Mouse (Mus musculus) bone marrow, adult 2 months (tissue): Measurements from ENCODE around the gene Rtn3. TPM values are rescaled to one million over a fixed set of nuclear protein-coding genes. Genes with fewer than 3 reads are reported as not detected.
"Not testable (repeated sequence)": the region's sequence is repeated elsewhere in the genome, so short reads cannot be mapped to it uniquely, and the experiment has no call there.

Experiments used
- H3K27ac ChIP-seq: fragments of 200-500 bp; 2 replicates; pipeline ENCODE4 v1.5.1; 2012; ENCODE audit warnings: low read depth, mild to moderate bottlenecking, control low read depth, inconsistent platforms, low read length; ENCODE audit not compliant: control insufficient read depth, poor library complexity, insufficient read depth
- H3K4me1 ChIP-seq: fragments of 200-500 bp; 2 replicates; pipeline ENCODE4 v1.6.1; 2011; ENCODE audit warnings: low read length; ENCODE audit not compliant: control insufficient read depth, insufficient read depth
- H3K4me3 ChIP-seq: fragments of 200-500 bp; replicated peaks from 2 replicates; pipeline ENCODE3; 2011; ENCODE audit warnings: mild to moderate bottlenecking, low read depth, low read length, control low read depth; ENCODE audit not compliant: control insufficient read depth
- CTCF ChIP-seq: fragments of 200-500 bp; IDR thresholded peaks from 2 replicates; pipeline ENCODE4 v1.5.1; 2011; ENCODE audit warnings: low read length, control low read depth; ENCODE audit not compliant: control insufficient read depth, insufficient read depth
- POLR2A ChIP-seq: fragments of 200-500 bp; IDR thresholded peaks from 2 replicates; pipeline ENCODE4 v1.6.1; 2011; ENCODE audit warnings: low read depth, mild to moderate bottlenecking, control low read depth, low read length, borderline replicate concordance; ENCODE audit not compliant: control insufficient read depth
- WGBS: fragments of 180-500 bp; shearing (Covaris S2); methylation state at CpG from one replicate; pipeline ENCODE4 v1.1.7; 2018; 5-methylcytosine and 5-hydroxymethylcytosine counted together
- polyA plus RNA-seq: library from polyadenylated mRNA; stranded (reverse); fragments of >200 nt; gene quantifications from 2 replicates; pipeline ENCODE4 v1.2.4, GENCODE M21; 2011; ENCODE audit warnings: low replicate concordance; ENCODE audit not compliant: missing spikeins, insufficient read depth, insufficient read length

The Rtn3 gene
- polyA plus RNA-seq, 1 experiment: 78.4 TPM

DNA sequence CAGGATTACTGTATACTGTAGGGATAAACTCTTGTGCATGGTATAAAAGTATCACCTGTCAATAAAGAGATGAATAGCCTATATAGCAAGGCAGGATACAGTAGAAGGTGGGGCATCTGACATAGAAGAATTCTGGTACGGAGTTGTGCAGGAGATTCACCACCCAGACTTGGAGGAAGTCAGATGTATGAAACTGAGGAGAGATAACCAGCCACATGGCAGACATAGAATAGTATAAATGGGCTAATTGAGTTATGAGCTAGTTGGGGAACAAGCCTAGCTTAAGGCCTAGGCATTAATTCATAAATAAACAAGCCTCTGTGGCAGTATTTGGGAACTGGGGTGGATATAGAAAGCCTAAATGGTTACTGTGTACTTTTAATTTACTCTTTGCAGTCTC, 33.4 kb upstream of the Rtn3 start:
- no peak overlapping the region for H3K27ac ChIP-seq
- no peak overlapping the region for H3K4me3 ChIP-seq
- WGBS: 76% methylated on average over 1 of the region's 1 CpGs
- no peaks in the 10 kb centered on the region; the same call in 1 of the 2 replicates for H3K4me1 ChIP-seq
- no peak for TF ChIP-seq POLR2A
- no peak for TF ChIP-seq CTCF

DNA sequence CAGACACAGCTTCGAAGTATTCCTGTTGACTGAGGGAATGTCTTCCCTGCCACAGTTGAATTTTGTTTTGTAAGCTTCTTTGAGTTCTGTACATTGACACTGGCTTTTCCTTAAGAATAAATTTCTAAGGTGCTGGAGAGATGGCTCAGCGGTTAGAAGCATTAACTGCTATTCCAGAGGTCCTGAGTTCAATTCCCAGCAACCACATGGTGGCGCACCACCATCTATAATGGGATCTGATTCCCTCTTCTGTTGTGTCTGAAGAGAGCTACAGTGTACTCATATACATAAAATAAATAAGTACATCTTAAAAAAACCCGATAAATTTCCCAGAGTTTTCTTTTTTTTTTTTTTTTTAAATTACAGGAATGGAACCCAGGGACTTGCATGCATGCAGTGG, 24.9 kb upstream of the Rtn3 start:
- WGBS: 92% methylated on average over 4 of the region's 4 CpGs
- Histone ChIP-seq H3K4me1 (no peaks in the 10 kb centered on the region), H3K27ac (no peak overlapping the region), H3K4me3 (no peak overlapping the region)
- TF ChIP-seq POLR2A: no peak
- no peak for TF ChIP-seq CTCF

DNA sequence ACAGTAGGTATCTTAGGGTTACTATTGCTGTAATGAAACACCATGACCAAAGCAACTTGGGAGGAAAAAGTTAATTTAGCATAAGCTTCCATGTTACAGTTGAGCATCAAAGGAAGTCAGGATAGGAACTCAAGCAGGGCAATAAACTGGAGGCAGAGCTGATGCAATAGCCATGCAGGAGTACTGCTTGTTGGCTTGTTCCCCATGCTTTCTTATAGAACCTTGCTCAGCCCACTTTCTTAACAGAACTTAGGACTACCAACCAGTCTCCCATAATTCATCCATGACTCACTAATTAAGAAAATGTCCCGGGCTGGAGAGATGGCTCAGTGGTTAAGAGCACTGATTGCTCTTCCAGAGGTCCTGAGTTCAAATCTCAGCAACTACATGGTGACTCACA, 23.2 kb upstream of the Rtn3 start:
- WGBS: 75% methylated on average over 1 of the region's 1 CpGs
- Histone ChIP-seq H3K4me1 (no peaks in the 10 kb centered on the region; the same call in 1 of the 2 replicates), H3K4me3 (no peak overlapping the region), H3K27ac (no peak overlapping the region)
- no peak for TF ChIP-seq POLR2A
- no peak for TF ChIP-seq CTCF

DNA sequence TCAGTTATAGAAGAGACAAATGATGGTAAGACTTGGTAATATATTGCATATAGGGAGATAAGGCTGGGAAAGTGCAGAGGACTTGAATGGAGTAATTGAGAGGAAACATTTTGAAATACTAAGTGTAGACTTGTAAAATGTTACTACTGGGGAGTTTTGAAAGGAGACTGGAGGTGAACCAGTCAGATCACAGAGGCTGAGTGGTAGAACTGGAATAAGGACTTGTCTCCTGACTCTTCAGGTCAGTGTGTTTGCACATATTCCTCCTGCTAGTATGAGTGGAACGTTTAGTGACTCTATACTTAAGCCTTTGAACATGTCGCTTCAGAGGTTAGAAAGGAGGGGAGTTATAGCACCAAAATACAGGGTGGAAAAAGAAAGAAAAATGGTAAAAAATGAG, 19.4 kb upstream of the Rtn3 start:
- 72% methylated on average over 2 of the region's 2 CpGs for whole genome bisulfite sequencing
- Histone ChIP-seq H3K4me3 (no peak overlapping the region), H3K27ac (no peak overlapping the region), H3K4me1 (no peaks in the 10 kb centered on the region; the same call in 1 of the 2 replicates)
- no peak for TF ChIP-seq POLR2A
- TF ChIP-seq CTCF: no peak

DNA sequence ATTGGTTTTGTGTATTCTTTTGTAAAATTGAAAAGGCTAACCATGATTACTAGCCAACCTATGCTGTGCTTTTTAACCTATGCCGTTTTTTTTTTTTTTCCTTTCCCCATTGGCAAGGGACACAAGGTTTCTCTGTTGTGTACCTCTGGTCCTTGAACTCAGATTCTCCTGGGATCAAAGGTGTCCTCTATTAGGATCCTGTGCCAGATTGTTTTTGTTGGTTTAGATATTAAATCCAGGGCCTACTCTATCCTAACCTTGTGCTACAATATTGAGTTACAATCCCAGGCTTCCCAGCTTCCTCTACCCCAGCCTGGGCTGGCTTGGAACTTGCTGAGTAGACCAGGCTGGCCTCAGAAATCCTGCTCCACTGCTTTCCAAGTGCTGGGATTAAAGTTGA, 17.6 kb upstream of the Rtn3 start:
- Histone ChIP-seq H3K4me3 (no peak overlapping the region), H3K27ac (no peak overlapping the region), H3K4me1 (no peaks in the 10 kb centered on the region; the same call in 1 of the 2 replicates)
- 91% methylated on average over 1 of the region's 1 CpGs for WGBS
- TF ChIP-seq CTCF (no peak), POLR2A (no peak)

DNA sequence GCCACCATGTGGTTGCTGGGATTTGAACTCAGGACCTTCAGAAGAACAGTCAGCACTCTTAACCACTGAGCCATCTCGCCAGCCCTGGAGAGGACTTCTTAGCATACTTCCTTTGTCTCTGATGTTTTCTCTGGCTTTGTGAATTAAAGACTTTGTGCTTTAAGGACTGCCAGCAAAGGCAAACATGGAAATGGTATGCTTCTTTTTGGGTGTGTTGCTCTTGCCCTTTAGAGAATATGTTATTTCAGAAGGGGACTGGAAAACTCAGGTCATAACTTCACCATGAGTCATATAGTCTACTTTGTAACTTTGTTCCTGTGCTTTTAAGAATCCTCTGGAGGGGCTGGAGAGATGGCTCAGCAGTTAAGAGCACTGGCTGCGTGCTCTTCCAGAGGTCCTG, 15.7 kb upstream of the Rtn3 start:
- no peaks in the 10 kb centered on the region; the same call in 1 of the 2 replicates for H3K4me1 ChIP-seq
- no peak overlapping the region for H3K4me3 ChIP-seq
- TF ChIP-seq POLR2A (no peak), CTCF (no peak)
- WGBS: 93% methylated on average over 2 of the region's 2 CpGs
- no peak overlapping the region for H3K27ac ChIP-seq

DNA sequence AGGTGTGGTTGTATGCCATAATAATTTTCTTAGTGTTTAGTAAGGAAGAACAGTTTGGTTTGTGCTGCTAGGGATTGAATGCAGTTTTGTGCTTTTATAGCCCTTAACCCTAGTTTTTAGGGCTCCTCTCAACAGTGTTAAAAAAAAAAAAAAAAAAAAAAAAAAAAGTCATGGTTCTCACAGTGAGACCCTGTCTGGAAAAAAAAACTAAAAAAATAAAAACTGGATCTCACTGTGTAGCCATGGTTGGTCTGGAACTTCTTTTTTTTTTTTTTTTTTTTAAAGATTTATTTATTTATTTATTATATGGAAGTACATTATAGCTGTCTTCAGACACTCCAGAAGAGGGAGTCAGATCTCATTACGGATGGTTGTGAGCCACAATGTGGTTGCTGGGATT, 13.0 kb upstream of the Rtn3 start:
- H3K27ac ChIP-seq, H3K4me3 ChIP-seq, H3K4me1 ChIP-seq: not testable (repeated sequence)
- 41% methylated on average over 1 of the region's 1 CpGs for WGBS

DNA sequence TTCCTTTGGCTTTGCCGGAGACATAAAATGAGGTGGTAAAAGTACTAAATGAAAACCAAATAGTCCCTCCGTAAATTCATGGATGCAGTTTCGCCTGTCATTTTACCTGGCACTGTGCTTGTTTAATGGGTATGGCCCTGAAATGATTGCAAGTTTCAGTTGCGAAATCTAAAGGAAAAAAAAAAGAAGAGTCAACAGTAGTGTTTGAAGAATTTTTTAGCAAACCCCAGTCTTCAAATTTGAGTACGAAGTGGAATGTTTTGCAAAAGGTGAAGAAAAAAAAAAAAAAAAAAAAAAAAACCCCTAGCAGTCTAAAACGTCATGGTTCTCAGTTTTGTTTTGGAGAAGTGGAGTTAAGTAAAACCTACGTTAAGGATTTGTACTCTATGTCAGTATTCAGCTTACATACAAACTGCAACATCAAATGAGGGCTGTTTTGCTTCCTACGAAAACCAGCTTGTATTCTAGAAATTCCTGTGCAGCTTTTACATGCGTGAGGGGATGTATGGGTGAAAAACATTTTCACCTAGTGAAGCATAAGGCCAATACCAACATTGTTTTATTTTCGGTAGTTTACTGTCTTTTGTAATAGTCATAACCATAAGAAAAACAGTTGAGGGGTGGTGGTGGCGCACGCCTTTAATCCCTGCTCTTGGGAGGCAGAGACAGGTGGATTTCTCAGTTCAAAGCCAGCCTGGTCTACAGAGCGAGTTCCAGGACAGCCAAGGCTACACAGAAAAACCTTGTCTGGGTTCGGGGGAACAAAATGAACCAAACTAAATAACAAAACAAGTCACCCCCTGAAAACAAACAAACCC, 12.3 kb upstream of the Rtn3 start:
- H3K27ac ChIP-seq: no peak overlapping the region
- WGBS: 16% methylated on average over 14 of the region's 14 CpGs

DNA sequence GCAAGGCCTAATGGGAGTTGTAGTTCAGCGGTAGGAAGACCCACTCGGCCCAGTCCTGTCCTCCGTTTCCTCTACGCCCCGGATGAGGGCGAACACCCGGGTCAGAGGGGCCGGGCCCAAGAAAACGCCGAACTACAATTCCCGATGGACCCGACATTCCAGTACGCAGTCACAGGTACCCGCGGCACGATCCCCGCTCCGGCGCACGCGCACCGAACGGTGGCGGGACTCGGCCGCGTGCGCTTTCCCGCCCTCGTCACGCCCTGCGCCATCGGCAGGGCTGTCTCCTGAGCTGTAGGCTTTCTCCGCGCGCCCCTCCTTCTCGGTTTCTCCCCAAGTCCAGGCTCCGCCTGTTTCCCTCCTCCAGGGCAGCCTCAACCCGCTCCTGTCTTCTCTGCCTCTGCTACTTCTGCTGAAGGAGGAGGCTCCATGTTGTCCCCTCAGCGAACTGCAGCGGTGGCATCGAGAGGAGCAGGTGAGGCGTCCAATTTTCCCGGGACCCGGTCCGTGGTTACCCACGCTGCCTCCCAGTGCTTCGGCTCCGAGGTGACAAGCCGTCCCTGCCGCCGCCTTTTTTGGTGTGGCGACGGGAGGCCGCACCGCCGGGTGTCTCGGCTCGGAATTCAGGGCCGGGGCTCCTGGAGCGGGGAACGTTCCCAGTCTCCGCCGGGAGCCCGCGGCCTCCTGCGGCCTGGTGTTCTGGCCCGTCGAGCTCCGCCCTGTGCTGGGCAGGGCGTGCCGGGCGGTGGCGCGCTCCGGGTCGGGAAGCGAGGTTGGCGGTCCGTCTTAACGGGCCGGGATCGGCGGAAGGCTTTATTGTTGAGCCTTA, 11.3 kb upstream of the Rtn3 start:
- Histone ChIP-seq H3K4me1 (no peaks in the 10 kb centered on the region; the same call in 1 of the 2 replicates), H3K27ac (peak overlapping the region; percentile 85), H3K4me3 (peak overlapping the region; percentile 74)
- under 1% methylated on average over 84 of the region's 84 CpGs for WGBS
- TF ChIP-seq CTCF (no peak), POLR2A (peak; percentile 70; the same call in 1 of the 2 replicates)

More for the DNA sequence above, 12.3 kb upstream of the Rtn3 start:
- Histone ChIP-seq H3K4me1 (no peaks in the 10 kb centered on the region; the same call in 1 of the 2 replicates), H3K4me3 (peak overlapping the region; percentile 74)
- TF ChIP-seq POLR2A (no peak), CTCF (no peak)
